Mouse (Mus musculus) testis, adult 2 months (tissue): Measurements from ENCODE around the gene Ppp2r5c.

ENCODE experiments used
- CTCF ChIP-seq: fragments of 200-500 bp; IDR thresholded peaks from 2 replicates; pipeline ENCODE4 v1.5.1; 2012; ENCODE audit warnings: low read depth, mild to moderate bottlenecking, inconsistent platforms, low read length, moderate library complexity; ENCODE audit not compliant: control insufficient read depth, insufficient read depth, insufficient replicate concordance
- POLR2A ChIP-seq: fragments of 200-500 bp; IDR thresholded peaks from 2 replicates; pipeline ENCODE4 v1.6.1; 2012; ENCODE audit warnings: low read depth, mild to moderate bottlenecking, inconsistent platforms, low read length, moderate library complexity; ENCODE audit not compliant: control insufficient read depth

GRCm38 (mm10) chr12:110533832-110534231, 86.9 kb downstream of the Ppp2r5c start:
- TF ChIP-seq CTCF (no peak), POLR2A (no peak)
